Mouse (Mus musculus): ENCODE data around the gene Ncor1.

GRCm38 (mm10) chr11:62314984-62315383 is 143.4 kb downstream of the Ncor1 start:
- TF ChIP-seq CTCF (IDR thresholded peaks at IDR 0.05; ENCODE audit: low read depth) (no peak), EP300 (IDR thresholded peaks at IDR 0.05; ENCODE audit: low read depth) (no peak)
